Mouse (Mus musculus): ENCODE results near the gene Btnl1.
A peak's percentile ranks its signal among the peaks of the same experiment; 100 is the strongest.

Gene Btnl1

DNA sequence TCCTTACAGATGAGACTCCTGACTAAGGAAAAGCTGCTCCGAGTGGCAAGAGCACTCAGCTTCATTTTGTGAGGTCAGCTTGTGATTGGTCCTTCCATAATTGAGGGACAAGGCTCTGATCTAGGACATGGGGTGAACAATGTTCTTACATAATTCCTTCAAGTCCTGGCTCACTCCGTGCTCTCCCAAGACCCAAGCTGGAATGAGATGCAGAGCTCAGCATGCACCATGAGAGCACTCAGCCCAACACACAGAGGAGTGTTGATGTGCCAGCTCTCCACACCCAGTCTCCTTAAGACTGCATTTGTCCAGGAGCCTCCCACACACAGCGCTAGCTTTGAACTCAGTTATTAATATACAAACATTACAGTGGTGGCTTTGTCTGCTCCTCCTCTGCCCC lies 7.8 kb downstream of the Btnl1 start:
- DNase-seq (ENCODE audit: low read depth, low spot score) = no peak

DNA sequence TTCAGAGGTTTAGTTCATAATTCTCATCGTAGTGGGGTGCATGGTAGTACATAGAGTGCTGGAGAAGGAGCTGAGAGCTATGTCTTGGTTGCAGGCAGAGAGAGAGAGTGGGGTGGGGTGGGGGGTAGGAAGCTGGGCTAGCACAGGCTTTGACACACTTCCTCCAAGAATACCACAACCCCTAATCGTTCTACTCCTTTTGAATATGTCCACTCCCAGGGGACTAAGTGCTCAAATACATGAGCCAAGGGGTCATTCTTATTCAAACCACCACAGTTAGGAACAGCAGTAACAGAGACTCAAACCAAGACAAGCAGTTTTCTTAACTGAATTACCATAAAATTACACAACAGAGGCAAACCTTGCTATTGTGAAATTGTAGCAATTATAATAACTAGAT lies 9.7 kb downstream of the Btnl1 start:
- no peak for DNase-seq (ENCODE audit: low read depth, low spot score)

DNA sequence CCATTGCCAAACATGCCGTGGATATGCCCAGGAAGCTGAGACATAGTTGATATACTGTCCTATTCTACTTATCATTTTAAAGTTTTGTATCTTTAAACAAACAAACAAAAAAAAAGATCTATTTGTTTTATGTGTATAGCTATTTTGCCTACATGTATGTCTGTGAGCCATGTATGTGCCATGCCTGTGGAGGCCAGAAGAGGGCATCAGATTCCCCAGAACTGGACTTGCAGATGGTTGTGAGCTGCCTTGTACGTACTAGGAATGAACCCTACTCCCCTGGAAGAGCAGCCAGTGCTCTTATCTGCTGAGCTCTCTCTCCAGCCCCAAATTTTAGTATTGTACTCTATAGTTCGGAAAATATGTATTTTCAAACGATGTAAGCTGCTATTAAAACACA lies 11.6 kb downstream of the Btnl1 start:
- DNase-seq (ENCODE audit: low read depth, low spot score) = peak; percentile 55

GRCm38 (mm10) chr17:34391507-34391906 lies 14.6 kb downstream of the Btnl1 start:
- DNase-seq (ENCODE audit: low read depth, low spot score) = no peak

DNA sequence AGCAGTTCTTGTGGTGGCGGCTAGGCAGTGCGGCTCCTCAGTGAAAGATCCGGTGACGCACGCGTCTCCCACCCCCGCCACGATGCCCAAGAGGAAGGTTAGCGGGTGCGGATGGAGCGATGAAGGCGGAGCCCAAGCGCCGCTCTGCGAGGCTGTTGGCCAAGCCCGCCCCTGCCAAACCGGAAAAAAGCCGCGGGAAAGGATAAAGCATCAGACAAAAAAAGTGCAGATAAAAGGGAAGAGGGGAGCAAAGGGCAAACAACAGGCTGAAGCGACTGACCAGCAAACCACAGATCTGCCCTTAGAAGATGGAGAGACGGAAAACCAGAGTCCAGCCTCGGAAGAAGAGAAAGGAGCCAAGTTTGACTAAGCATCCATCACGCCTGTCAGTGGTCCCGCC lies 15.4 kb downstream of the Btnl1 start:
- peak; percentile 18 for DNase-seq (ENCODE audit: low read depth, low spot score)

DNA sequence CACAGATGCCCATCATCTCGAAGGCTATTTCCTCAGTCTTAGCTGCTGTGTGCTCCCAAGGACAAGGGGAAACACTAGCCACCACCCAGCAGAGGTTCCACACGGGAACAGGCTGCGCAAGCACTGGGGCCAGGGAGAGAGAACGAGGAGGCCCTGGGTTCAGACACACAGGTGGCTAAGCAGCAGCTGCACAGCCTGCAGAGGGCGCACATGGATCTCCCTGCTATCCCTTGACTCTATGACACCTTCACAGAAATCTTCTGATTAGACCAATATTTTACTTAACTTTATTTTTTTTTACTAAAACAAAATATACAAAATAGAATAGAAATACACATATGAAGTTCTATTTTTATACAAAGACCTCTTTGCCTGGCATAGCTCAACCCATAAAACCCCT lies 20.4 kb downstream of the Btnl1 start:
- peak; percentile 38 for DNase-seq (ENCODE audit: low read depth, low spot score)

DNA sequence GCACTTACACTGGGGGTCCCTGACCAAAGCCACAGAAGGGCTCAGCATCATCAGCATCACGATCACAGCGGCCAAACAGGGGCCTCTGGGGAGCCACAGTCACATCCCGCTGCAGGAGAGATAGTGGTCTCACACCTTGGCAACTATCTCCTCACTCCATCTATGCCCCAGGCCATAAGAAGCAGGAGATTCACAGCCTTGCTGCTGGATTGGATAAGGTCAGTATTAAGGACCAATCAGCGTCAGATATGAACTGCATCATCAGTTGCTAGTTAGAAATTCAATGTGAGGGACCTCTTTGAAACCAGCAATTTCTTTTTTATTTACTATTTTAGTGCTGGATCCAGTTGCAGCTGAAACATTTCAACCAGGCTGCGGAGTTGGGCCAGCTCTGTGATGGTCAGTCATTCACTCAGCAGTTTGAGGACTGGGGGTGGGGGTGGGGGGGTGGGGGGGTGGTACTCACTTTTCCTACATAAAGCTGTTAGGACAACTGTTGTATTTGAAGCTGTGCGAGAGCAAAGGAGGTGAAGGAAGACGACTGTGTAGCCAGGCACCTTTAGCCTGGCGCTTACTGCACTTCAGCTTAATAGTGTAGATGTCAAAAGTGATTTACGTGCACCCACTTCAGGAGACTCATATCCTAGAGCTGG lies 21.3 kb downstream of the Btnl1 start:
- DNase-seq (ENCODE audit: low read depth, low spot score) = peak; percentile 91

DNA sequence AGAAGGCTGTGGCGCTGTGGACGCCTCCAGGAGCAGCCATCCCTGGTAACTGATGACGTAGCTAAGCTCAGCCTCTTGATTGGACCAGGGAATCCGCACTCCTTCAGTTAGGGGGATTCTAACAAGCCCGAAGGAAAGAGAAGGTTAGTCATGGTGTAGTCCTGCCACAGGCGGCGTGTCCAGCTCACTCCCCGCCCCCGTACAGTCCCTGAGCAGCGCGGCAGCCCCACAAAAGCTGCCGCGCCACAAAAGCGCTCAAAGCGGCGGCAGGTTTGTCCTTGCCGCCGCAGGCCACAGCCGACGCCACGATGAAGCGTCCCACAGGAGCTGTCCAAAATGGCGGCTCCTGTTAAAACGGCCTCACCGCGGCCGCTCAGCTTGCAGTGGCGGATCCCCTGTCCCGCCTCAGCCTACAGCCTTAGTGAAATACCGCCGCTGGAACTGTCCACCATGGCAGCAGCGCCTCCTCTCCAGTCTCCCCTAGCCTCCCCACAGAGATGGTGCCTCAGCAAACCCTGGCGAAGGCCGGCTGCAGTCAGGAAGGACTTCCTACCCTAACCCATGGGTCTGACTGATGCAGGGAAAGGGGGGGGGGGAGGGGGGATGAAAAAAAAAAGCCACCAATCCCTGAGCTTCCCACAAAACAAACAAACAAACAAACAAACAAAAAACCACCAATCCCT lies 21.9 kb downstream of the Btnl1 start, which contains the start of gene BC051142:
Gene BC051142 (plus strand): TSS at position 110 of the 683 bp plus-strand sequence.
- DNase-seq (ENCODE audit: low read depth, low spot score) = peak; percentile 94

- DNase-seq (ENCODE audit: low read depth, low spot score) = peak; percentile 31
These were observed 22.4 kb downstream of the Btnl1 start for GRCm38 (mm10) chr17:34399394-34399715.

DNA sequence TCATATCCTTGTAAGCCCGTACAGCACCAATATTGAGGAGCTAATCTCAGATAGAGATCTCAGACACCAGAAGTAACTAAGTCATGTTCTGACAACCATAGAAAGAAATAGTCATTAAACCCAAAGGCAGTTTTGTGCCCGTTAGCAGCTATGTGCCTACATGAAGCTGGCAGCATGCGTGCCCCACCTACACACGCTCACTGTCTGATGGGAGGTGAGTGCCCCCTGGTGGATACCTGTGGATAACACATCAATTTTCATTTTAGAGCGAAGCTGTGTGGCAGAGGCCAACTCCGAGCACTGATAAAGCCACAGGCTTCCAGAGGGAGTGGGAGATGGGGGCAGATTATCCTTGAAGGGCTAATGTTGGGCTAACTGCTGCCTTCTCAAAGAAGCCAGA lies 34.2 kb downstream of the Btnl1 start:
- peak; percentile 66 for DNase-seq (ENCODE audit: low read depth, low spot score)

DNA sequence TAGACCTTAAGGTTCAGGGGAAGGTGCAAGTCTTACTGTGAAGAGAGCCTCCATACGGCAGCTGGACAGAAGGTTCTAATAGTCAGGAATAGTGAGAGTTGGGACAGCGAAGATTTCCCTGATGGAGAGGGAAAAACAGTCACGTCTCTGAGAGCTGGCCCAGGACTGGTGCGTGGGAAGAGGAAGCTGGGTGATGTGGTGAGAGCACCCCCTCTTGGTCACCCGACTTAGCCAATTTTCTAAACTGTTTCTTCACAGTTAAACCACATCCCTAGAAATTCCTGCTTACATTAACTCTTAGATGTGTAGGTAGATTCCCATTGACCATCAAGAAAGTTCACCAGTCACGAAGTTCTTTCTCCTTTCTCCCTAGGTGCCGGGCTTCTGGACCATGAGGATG lies 43.1 kb downstream of the Btnl1 start:
- no peak for DNase-seq (ENCODE audit: low read depth, low spot score)

DNA sequence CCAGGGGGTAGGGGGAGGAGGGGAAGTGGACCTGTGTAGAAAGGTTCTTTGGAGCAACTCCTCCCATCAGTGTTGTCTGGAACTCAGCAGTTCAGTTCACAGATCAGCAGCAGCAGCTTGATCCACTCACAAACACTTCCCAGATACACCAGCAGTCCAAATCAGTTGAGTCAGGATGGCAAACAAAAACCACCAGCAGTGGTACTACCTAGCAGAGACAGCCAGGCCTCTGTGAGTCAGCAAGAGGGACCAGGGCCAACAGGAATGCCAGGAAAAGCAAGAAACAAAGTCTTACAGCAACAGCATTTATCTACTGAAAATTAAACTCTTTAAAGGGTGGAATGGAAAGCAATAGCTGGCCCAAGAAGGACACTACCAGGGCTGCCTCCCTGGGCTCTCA lies 50.7 kb downstream of the Btnl1 start:
- no peak for DNase-seq (ENCODE audit: low read depth, low spot score)

All from ES-CJ7 (cell line).